Mouse (Mus musculus) limb, embryonic 15.5 days (tissue): ENCODE measurements at regions not wholly inside any gene's neighbourhood (a gene's known extent, or its start where the extent isn't known, plus 50 kb on each side); places are given as distances from the start of the nearest gene placed in this dataset.
A peak's percentile ranks its signal among the peaks of the same experiment; 100 is the strongest.

ENCODE experiments used
- ATAC-seq: fragments of 200-750 bp; cut with Nextera tagmentation; 2 replicates; pipeline ENCODE4 v1.8.0; 2017; ENCODE audit warnings: low read depth, moderate TSS enrichment; ENCODE audit not compliant: insufficient number of reproducible peaks, low FRiP score, low TSS enrichment
- H3K27ac ChIP-seq: fragments of 300-500 bp; sonication (generic); 2 replicates; pipeline ENCODE4 v1.5.1; 2015; ENCODE audit warnings: moderate library complexity, mild to moderate bottlenecking, inconsistent platforms
- H3K27me3 ChIP-seq: fragments of 300-500 bp; sonication (generic); 2 replicates; pipeline ENCODE4 v1.6.1; 2015; ENCODE audit warnings: inconsistent platforms
- H3K36me3 ChIP-seq: fragments of 300-500 bp; sonication (generic); 2 replicates; pipeline ENCODE4 v1.6.1; 2015; ENCODE audit warnings: inconsistent platforms
- H3K4me1 ChIP-seq: fragments of 300-500 bp; sonication (generic); 2 replicates; pipeline ENCODE4 v1.6.1; 2015; ENCODE audit warnings: inconsistent platforms
- H3K4me2 ChIP-seq: fragments of 300-500 bp; sonication (generic); 2 replicates; pipeline ENCODE4 v1.6.1; 2015; ENCODE audit warnings: mild to moderate bottlenecking, inconsistent platforms
- H3K4me3 ChIP-seq: fragments of 300-500 bp; sonication (generic); 2 replicates; pipeline ENCODE4 v1.5.1; 2015; ENCODE audit warnings: mild to moderate bottlenecking, inconsistent platforms
- H3K9ac ChIP-seq: fragments of 300-500 bp; sonication (generic); 2 replicates; pipeline ENCODE4 v1.6.1; 2015; ENCODE audit warnings: inconsistent platforms
- H3K9me3 ChIP-seq: fragments of 300-500 bp; sonication (generic); 2 replicates; pipeline ENCODE4 v1.6.1; 2016; ENCODE audit warnings: inconsistent platforms
- WGBS: fragments of 180-500 bp; shearing (Covaris S2); methylation state at CpG from one replicate; pipeline ENCODE4 v1.1.7; 2015; 5-methylcytosine and 5-hydroxymethylcytosine counted together

- no peak overlapping the region for H3K4me3 ChIP-seq
- H3K9ac ChIP-seq: no peak overlapping the region
- no peak overlapping the region for H3K27ac ChIP-seq
- no peak for ATAC-seq
- H3K4me2 ChIP-seq: no peak overlapping the region
- H3K9me3 ChIP-seq: no peaks in the 10 kb centered on the region
- 82% methylated on average over 5 of the region's 5 CpGs for WGBS
- no peaks in the 10 kb centered on the region for H3K36me3 ChIP-seq
- H3K4me1 ChIP-seq: no peaks in the 10 kb centered on the region
- 0 out of 2 replicates have a peak, but pooled peaks cover 3% of the 10 kb centered on the region for H3K27me3 ChIP-seq
These were observed 124.7 kb downstream of the Aipl1 start for GRCm38 (mm10) chr11:71912626-71913025.

GRCm38 (mm10) chr11:71911284-71911683, 126.0 kb downstream of the Aipl1 start:
- Histone ChIP-seq H3K36me3 (no peaks in the 10 kb centered on the region), H3K4me1 (no peaks in the 10 kb centered on the region), H3K9me3 (no peaks in the 10 kb centered on the region), H3K27ac (no peak overlapping the region), H3K9ac (no peak overlapping the region), H3K27me3 (0 out of 2 replicates have a peak, but pooled peaks cover 3% of the 10 kb centered on the region), H3K4me2 (no peak overlapping the region), H3K4me3 (no peak overlapping the region)
- ATAC-seq: no peak
- 82% methylated on average over 5 of the region's 5 CpGs for WGBS

- no peak for ATAC-seq
- H3K4me1 ChIP-seq: no peaks in the 10 kb centered on the region
- H3K9me3 ChIP-seq: no peaks in the 10 kb centered on the region
- no peak overlapping the region for H3K9ac ChIP-seq
- WGBS: 31% methylated on average over 7 of the region's 7 CpGs
- no peak overlapping the region for H3K27ac ChIP-seq
- H3K36me3 ChIP-seq: no peaks in the 10 kb centered on the region
- no peak overlapping the region for H3K4me3 ChIP-seq
- H3K4me2 ChIP-seq: no peak overlapping the region
- H3K27me3 ChIP-seq: no peaks in the 10 kb centered on the region
These were observed 128.7 kb downstream of the Aipl1 start for GRCm38 (mm10) chr11:71908616-71909015.

GRCm38 (mm10) chr11:71903020-71903410, 134.3 kb downstream of the Aipl1 start:
- Histone ChIP-seq H3K4me3 (no peak overlapping the region), H3K27ac (no peak overlapping the region), H3K4me2 (no peak overlapping the region), H3K27me3 (no peaks in the 10 kb centered on the region), H3K36me3 (no peaks in the 10 kb centered on the region), H3K9ac (no peak overlapping the region), H3K9me3 (no peaks in the 10 kb centered on the region), H3K4me1 (no peaks in the 10 kb centered on the region)
- 0 out of 2 replicates have a peak, but pooled peaks have one; percentile 48 for ATAC-seq
- WGBS: 39% methylated on average over 2 of the region's 2 CpGs

GRCm38 (mm10) chr11:71902304-71903019, 134.8 kb downstream of the Aipl1 start:
- Histone ChIP-seq H3K4me2 (no peak overlapping the region), H3K9ac (no peak overlapping the region), H3K27me3 (no peaks in the 10 kb centered on the region), H3K4me1 (no peaks in the 10 kb centered on the region), H3K9me3 (no peaks in the 10 kb centered on the region), H3K4me3 (no peak overlapping the region), H3K27ac (no peak overlapping the region), H3K36me3 (no peaks in the 10 kb centered on the region)
- 46% methylated on average over 10 of the region's 10 CpGs for WGBS
- no peak for ATAC-seq

GRCm38 (mm10) chr11:71900816-71901215, 136.5 kb downstream of the Aipl1 start:
- Histone ChIP-seq H3K27ac (no peak overlapping the region), H3K9me3 (no peaks in the 10 kb centered on the region), H3K27me3 (no peaks in the 10 kb centered on the region), H3K4me2 (no peak overlapping the region), H3K9ac (no peak overlapping the region), H3K36me3 (no peaks in the 10 kb centered on the region), H3K4me3 (no peak overlapping the region), H3K4me1 (no peaks in the 10 kb centered on the region)
- no peak for ATAC-seq

- no peaks in the 10 kb centered on the region for H3K36me3 ChIP-seq
- 42% methylated on average over 2 of the region's 2 CpGs for WGBS
- no peak overlapping the region for H3K4me2 ChIP-seq
- no peak overlapping the region for H3K4me3 ChIP-seq
- no peaks in the 10 kb centered on the region for H3K4me1 ChIP-seq
- no peak for ATAC-seq
- no peak overlapping the region for H3K27ac ChIP-seq
- H3K27me3 ChIP-seq: no peaks in the 10 kb centered on the region
- no peaks in the 10 kb centered on the region for H3K9me3 ChIP-seq
- H3K9ac ChIP-seq: no peak overlapping the region
These were observed 139.8 kb downstream of the Aipl1 start for GRCm38 (mm10) chr11:71897551-71897950.

- 49% methylated on average over 3 of the region's 3 CpGs for WGBS
- ATAC-seq: no peak
- no peak overlapping the region for H3K4me3 ChIP-seq
These were observed 140.2 kb downstream of the Aipl1 start for GRCm38 (mm10) chr11:71897141-71897540.

GRCm38 (mm10) chr11:71891181-71891580, 141.5 kb downstream of the Wscd1 start:
- ATAC-seq: no peak
- H3K4me2 ChIP-seq: no peak overlapping the region
- H3K4me1 ChIP-seq: no peaks in the 10 kb centered on the region
- H3K36me3 ChIP-seq: no peaks in the 10 kb centered on the region
- no peaks in the 10 kb centered on the region for H3K9me3 ChIP-seq
- H3K9ac ChIP-seq: no peak overlapping the region
- 81% methylated on average over 1 of the region's 1 CpGs for WGBS
- H3K27me3 ChIP-seq: no peaks in the 10 kb centered on the region
- H3K4me3 ChIP-seq: no peak overlapping the region
- H3K27ac ChIP-seq: no peak overlapping the region

More at GRCm38 (mm10) chr11:71897141-71897540, 140.2 kb downstream of the Aipl1 start:
- Histone ChIP-seq H3K27me3 (no peaks in the 10 kb centered on the region), H3K36me3 (no peaks in the 10 kb centered on the region), H3K9ac (no peak overlapping the region), H3K27ac (no peak overlapping the region), H3K4me2 (no peak overlapping the region), H3K4me1 (no peaks in the 10 kb centered on the region), H3K9me3 (no peaks in the 10 kb centered on the region)

- Histone ChIP-seq H3K36me3 (no peaks in the 10 kb centered on the region), H3K4me1 (no peaks in the 10 kb centered on the region), H3K9me3 (no peaks in the 10 kb centered on the region), H3K27me3 (no peaks in the 10 kb centered on the region), H3K27ac (no peak overlapping the region), H3K4me3 (no peak overlapping the region), H3K9ac (no peak overlapping the region), H3K4me2 (no peak overlapping the region)
- ATAC-seq: no peak
- WGBS: 85% methylated on average over 4 of the region's 4 CpGs
These were observed 139.4 kb downstream of the Wscd1 start for GRCm38 (mm10) chr11:71889161-71889560.

- Histone ChIP-seq H3K4me2 (no peak overlapping the region), H3K9ac (no peak overlapping the region), H3K27ac (no peak overlapping the region), H3K4me1 (no peaks in the 10 kb centered on the region), H3K9me3 (no peaks in the 10 kb centered on the region), H3K27me3 (no peaks in the 10 kb centered on the region), H3K36me3 (no peaks in the 10 kb centered on the region), H3K4me3 (no peak overlapping the region)
- ATAC-seq: no peak
- 15% methylated on average over 4 of the region's 4 CpGs for WGBS
These were observed 137.5 kb downstream of the Wscd1 start for GRCm38 (mm10) chr11:71887211-71887610.

- Histone ChIP-seq H3K27ac (no peak overlapping the region), H3K27me3 (no peaks in the 10 kb centered on the region), H3K4me3 (no peak overlapping the region), H3K4me2 (no peak overlapping the region), H3K9me3 (no peaks in the 10 kb centered on the region), H3K9ac (no peak overlapping the region), H3K36me3 (no peaks in the 10 kb centered on the region), H3K4me1 (no peaks in the 10 kb centered on the region)
- 55% methylated on average over 4 of the region's 4 CpGs for WGBS
- no peak for ATAC-seq
These were observed 137.1 kb downstream of the Wscd1 start for GRCm38 (mm10) chr11:71886771-71887170.

- Histone ChIP-seq H3K4me2 (no peak overlapping the region), H3K27me3 (no peaks in the 10 kb centered on the region), H3K9me3 (no peaks in the 10 kb centered on the region), H3K9ac (no peak overlapping the region), H3K27ac (no peak overlapping the region), H3K4me1 (no peaks in the 10 kb centered on the region), H3K4me3 (no peak overlapping the region), H3K36me3 (no peaks in the 10 kb centered on the region)
- 53% methylated on average over 6 of the region's 6 CpGs for WGBS
- no peak for ATAC-seq
These were observed 135.1 kb downstream of the Wscd1 start for GRCm38 (mm10) chr11:71884861-71885260.
